Comparison of ENCODE assay signal across 1 mouse cellular context in the genomic region with DNA sequence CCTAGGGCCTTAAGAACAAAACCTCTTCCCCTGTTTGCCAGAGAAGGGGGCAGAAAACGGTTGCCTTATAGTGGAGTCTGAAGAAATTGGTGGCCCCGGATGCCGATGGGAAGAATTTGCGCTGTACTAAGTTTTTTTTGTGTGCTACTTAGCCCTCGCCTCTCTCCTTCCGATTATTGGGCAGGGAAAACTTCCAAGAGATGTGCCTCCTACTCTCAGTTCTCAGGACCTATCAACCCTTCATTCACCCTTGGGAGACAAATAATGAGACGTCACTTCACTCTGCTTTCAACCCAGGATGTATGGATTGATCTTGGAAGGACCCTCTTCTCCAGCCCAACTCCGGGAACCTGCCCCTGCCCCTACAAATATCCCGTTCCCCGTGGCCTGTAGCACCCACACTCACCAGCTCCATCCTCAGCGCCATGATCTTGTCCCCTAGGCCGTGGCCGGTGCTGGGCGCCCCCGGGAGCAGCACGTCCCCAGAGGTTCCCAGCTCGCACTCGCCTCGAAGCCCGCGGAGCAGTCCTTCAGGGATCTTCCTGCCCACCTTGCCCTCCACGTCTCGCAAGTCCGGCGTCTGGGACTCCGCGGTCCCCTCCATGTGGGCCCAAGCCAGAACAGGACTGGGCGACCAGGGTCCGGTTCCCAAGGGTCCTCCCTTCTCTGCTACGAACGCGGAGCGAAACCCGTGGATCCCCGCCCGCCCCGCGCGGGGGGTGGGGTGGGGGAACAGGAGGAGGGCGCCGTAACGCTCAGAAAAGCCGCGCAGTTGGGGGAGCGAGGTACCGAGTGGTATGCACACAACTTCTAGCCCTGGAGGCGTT.
TF ChIP-seq lines count a peak whose summit lies in the region.

No protein-coding gene starts in this region.

TF ChIP-seq in MEL, 35 proteins besides CTCF, POLR2A, EP300 and RAD21 (continued from another document):
- TF ChIP-seq JUND (IDR thresholded peaks at IDR 0.05; ENCODE audit: low read depth, low read length), result no peak
- no peak for TF ChIP-seq ZC3H11A (IDR thresholded peaks at IDR 0.05; ENCODE audit: low read depth, low read length)
- TF ChIP-seq UBTF (IDR thresholded peaks at IDR 0.05; ENCODE audit: borderline replicate concordance, insufficient read depth, low read depth, low read length), result peak; percentile 17; the same call in 1 of the 2 replicates
- peak; percentile 99 for TF ChIP-seq MXI1 (IDR thresholded peaks at IDR 0.05; ENCODE audit: low read depth, low read length)
